Mouse (Mus musculus): Measurements from ENCODE around the gene Kctd7.

Kctd7 gene

DNA sequence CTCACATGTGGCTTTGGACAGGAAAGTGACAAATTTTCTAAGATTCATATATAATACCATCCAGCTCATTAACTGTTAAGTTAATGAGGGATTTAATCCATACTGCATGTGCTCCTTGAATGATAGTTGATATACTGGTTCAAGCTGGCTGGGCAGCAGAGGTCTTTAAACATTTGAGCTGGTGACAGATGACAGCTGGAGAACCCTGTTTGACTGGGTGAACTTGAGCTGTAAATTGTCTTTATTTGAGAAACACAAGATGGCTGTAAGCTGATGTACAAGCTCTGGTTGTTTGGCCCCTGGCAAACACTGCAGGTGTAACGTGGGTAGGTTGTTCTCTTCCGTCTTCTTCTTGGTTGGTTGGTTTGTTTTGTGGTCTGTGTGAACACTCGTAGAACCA lies 49.1 kb downstream of the Kctd7 start:
- DNase-seq = peak in 1 of 2 experiments; percentile 21

DNA sequence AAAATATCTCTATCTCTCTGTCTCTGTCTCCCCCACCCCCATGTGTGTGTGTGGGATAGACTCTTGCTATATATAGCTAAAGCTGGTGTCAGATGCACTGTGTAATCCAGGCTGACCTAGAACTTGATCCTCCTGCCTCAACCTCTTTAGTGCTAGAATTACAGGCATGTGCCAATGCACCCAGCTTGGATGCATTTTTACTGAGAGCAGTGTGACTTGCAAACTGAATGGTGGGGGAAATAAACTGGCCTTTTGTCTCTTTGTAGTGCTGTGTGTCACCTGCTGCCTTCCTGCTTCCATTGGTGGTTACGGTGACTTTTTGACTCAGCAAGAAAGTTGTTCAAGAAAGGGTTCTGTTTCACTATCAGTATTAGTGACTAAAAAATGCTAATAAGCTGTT lies 51.6 kb downstream of the Kctd7 start:
- no peak for DNase-seq

DNA sequence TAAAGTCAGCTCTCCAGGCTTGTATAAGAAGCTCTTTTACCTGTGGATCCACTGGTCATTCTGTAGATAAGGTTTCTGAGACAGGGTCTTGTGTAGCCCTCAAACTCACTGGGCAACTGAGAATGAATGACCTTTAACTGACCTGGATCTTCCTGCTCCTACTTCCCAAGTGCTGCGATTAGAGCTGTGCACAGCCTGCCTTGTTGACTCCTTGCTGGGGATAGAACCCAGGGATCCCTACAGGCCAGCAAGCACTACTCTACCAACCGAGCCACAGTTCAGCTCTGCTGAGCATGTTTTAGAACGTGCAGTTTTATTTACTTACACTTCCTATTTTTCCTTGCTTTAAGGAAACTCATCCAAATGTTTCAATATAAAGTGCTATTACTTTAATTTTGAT lies 52.8 kb downstream of the Kctd7 start:
- DNase-seq = no peak

DNA sequence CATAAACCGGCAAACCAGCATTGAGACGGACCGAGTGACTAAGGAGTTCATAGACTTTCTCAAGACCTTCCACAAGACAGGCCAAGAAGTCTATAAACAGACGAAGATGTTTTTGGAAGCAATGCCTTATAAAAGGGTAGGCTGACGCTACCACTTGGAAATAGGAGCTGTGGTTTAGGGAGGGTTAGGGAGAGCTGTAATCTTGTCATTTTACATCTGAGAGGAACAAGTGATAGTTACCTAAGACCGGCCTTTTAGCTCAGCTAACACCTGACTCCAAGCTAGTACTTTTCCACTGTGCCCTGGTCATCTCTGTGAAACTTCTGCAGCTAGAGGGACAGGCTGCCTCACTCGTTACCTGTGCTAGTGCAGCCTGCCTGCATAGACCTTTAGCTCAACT lies 53.3 kb downstream of the Kctd7 start:
- no peak for DNase-seq

DNA sequence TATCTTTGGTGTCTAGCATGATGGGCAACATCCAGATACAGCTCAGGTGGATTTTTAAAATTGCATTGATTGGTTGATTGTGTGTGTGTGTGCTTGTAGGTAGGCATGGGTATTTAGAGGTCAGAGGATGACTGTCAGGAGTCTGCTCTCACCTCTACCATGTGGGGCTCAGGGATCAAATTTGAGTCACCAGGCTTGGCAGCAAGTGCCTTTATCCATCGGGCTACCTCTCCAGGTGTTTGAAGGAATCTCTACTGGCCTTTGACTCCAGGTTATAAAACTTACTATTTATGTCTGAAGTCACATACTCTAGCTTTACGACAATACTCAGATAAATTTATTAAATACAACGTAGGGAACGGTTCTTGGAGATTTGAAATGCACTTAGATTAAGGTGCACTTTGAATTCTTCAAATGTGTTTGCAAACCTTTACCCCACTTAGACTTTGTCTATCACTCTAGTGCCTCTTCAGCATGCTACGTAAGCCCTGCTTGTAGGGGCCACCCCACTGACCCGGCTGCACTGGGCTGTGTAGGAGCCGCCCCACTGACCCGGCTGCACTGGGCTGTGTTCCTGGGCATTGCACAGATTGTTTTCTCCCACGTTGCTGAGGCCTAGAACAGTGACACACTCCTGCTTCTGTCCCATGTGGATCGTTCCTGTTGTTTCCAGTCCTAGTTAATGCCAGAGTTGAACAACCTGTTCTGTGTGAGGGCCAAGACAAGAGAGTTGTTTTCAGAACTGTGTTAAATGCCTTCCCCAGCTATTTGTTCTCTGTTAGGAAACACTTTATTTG lies 55.8 kb downstream of the Kctd7 start:
- DNase-seq = peak; percentile 60 to 84

DNA sequence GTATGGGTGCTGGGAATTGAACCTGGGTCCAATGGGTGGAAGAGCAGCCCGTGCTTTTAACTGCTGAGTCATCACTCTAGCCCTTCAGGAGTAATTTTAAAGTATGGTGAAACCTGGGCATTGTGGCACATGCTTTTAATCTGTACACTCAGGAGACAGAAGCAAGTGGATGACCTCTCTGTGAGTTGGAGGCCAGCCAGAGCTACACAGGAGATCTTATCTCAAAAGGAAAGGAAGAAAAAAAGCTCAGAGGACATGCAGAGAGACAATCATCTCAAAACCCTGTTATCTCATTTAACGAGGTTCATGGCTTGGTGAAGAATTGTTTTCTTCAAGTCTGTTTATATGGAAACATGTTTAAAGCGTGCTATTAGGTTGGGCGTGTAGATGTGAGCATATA lies 59.3 kb downstream of the Kctd7 start:
- DNase-seq = no peak

DNA sequence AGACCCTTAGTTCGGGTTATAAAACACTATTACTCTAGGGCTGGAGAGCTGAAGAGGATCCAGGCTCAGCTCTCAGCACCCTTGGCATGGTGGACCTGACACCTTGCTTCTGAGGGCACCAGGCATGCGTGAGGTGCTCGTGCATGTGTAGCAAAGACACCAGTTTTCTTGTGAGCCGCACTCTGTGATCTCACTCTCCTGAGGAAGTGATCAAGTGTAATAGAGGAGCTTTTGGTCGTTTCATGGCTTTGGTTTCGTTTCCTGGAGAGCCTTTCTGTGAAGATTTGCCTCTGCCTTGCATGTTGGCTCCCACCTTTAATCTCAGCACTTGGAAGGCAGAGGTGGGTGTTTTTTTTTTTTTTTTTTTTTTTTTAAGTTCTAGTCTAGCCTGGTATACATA lies 59.9 kb downstream of the Kctd7 start:
- no peak for DNase-seq
